Mouse (Mus musculus) CH12.LX (cell line): ENCODE results near the gene Wnk4.

Experiments used
- CTCF ChIP-seq, 2 experiments: IDR thresholded peaks in 1 of 2; conservative IDR thresholded peaks in 1 of 2; 2 replicates each; pipeline ENCODE4 v1.5.1; 2011 to 2012; ENCODE audit warnings: low read depth in 2 of 2, low read length in 2 of 2, improper control_type of control experiment in 1 of 2, inconsistent platforms in 1 of 2, mild to moderate bottlenecking in 1 of 2, moderate library complexity in 1 of 2
- HCFC1 ChIP-seq: IDR thresholded peaks from 2 replicates; pipeline ENCODE4 v1.6.1; 2012; ENCODE audit warnings: low read depth, mild to moderate bottlenecking, inconsistent platforms, low read length, improper control_type of control experiment
- POLR2AphosphoS2 ChIP-seq: IDR thresholded peaks from 2 replicates; pipeline ENCODE4 v1.6.1; 2011; ENCODE audit warnings: low read depth, low read length, improper control_type of control experiment

DNA sequence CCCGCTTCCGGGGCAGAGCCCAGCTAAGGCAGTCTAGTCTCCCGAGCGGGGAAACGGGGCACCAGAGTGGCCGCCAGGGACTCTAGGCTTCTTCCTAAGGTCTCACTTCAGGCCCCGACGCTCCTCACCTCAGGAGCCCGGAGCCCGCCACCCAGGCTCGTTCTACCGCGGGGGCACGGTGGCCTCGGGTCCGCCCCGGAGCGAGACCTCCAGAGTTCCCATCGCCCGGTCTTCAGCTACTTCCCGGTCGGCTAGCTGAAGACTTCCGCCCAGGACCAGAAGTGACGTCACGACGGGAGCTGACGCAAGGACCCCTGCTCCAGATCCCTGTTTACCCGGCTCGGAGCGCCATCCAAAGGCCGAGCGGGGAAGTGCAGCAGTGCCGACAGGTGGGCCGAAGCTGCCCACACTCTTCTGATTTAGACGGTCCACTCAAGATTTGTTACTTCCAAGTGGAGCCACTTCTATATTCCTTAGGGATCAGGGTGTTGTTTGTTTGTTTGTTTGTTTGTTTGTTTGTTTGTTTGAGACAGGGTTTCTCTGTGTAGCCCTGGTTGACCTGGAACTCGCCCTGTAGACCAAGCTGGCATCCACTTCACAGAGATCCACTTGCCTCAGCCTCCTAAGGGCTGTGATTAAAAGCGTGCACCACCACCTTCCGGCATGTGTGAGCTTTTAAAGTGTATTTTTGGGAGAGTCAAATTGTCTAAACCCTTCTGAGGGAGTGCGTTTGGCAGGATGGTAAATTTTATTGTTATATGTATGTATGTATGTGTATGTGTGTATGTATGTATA lies 41.8 kb downstream of the Wnk4 start, which contains the start of gene Becn1:
- TF ChIP-seq CTCF (conservative IDR thresholded peaks at IDR 0.05 in 1 of 2, IDR thresholded peaks at IDR 0.05 in 1 of 2; ENCODE audit: low read depth in 2 of 2, low read length in 2 of 2) = peak; percentile 92 to 95
- TF ChIP-seq POLR2AphosphoS2 = peak; percentile 42; the same call in 1 of the 2 replicates
- TF ChIP-seq HCFC1 = peak; percentile 86
